Mouse (Mus musculus) left cerebral cortex, adult 18-20 months (tissue): ENCODE measurements around the gene Scaper. TPM values are rescaled to one million over a fixed set of nuclear protein-coding genes. Genes with fewer than 3 reads are reported as not detected.

Source experiments
- DNase-seq, 2 experiments: peaks; one replicate each; pipeline ENCODE4 v3.0.0; 2021 to 2022; ENCODE audit warnings: low spot score in 2 of 2, mixed read lengths in 1 of 2
- total RNA-seq, 2 experiments: library from RNA; stranded (reverse); gene quantifications; 2 replicates each; pipeline ENCODE4 v1.2.3; 2021

The Scaper gene
- total RNA-seq, 2 experiments from 2014 or later = 35.1 to 35.5 TPM

DNA sequence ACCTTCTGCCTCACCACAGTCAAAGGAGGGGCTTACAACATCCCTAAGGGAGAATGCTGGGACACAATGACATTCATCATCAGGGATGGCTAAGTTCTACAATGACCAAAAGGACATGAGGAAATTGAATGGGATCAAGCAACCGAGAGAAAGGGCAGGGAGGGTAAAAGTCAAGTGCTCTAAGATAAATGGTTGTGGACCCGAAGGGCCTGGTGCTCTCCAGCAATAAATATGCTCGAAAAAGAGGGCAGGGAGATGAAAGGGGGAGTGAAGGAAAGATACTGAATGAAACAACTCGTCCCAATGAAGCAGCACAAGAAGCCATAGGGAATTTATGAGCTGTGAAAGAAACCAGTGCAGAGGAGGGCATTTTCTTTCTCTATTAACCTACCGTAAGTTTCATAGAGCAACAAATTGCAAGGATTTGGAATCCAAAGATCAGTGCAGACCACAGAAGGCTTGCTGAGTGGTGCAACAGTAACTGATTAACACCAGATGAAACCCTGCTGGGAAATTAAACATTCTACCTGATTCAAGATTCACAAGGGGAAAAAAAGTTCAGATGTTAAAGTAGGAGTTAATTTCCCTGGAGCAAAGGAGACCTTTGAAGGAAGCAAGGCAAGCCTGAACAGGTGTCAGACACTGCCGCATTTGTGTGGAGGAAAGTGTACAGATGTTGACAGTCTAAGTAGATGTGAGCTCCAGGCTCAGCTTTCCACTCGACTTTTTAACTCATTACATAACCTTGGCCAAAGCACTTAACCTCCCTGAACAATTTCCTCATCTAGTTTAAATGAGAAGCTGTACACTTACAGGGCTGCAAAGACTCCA is 329.0 kb downstream of the Scaper start:
- DNase-seq = no peak

DNA sequence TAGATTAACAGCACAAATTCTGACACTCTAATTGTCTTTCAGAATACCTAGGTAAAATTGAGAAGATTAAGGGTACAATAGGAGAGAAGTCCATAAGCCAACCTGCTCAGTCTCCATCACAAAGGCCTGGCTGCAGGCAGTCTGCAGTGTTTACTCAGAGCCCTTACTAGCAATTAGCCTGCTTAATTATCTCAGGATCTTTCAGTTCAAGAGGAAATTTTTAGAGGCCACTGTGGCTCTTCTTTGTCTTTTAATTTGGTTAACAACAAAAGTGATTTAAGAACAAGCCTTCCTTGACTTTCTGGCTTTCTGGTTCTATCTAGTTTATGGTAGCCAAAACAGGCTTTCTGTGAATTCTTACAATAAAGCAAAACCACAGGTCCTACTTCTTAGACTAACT is 339.3 kb downstream of the Scaper start:
- DNase-seq = no peak

DNA sequence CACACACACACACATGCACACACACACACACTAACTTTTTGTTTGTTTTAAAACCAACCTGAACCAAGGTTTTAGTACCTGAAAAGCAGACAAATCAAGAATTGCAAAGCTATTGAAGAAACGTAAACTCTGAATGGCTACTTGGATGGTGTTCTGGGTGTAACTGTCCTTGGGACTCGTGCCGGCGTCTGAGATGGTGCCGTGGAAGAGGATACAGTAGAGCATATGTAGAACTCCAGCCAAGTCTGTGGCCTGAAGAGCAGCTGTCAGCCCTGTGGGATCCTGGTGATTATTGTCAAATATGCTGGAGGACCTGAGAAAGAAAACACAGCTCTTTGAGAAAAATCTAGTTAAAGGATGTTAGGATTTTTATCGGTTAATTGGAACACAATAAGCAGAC is 351.8 kb downstream of the Scaper start:
- DNase-seq = no peak

DNA sequence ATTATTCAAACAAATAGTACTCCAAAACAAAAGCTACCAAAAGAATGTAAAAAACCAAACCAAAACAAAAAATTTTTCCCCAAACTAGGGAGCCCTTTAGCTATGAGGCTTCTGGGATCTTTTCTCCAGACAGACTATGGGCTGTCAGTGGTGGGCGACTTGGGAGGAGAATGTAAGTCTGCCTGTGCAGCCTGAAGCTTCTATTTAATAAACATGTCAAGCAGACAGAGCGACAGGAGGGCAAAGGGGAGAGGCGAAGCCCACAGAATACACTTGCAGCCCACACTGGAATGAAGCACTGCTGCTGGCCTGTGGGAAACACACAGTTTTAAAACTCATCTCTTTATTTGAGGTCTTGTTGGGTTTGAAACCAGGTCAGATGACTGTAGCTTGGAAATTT is 356.5 kb downstream of the Scaper start:
- DNase-seq = no peak

DNA sequence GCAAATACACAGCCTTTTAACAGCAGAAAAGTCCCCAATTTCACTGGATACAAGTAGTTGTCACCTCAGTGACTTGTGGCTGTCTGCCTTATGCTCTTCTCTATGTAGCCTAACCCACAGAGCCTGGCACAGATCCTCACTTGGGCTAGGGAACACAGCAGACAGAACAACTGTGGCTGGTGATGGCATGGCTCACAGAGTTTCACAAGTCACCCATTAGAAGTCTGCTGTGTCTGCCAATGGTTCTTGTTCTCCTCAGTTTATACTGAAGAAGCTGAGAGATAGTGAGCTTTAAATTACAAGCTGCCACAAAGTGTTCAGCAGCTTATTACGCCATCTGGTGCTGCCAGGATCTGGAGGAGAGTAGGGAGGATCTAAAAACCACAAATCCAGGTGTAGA is 361.3 kb downstream of the Scaper start:
- no peak for DNase-seq

DNA sequence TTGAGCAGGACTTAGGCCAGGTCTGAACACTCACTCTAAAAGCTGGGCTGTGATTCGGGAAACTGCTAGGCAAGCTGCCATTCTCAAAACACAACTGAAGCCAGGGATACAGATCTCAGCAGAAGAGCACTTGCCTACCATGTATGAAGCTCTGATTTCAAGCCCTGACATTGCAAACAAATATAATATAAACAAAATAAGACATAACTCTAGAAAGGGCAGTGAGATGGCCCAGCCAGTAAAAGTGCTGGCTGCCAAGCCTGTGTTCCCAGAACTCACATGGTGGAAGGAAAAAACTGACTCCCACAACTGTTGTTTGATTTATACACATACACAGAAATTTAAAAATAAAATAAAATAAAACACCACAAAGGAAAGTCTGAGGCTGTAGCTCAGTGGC is 366.8 kb downstream of the Scaper start:
- DNase-seq = no peak

DNA sequence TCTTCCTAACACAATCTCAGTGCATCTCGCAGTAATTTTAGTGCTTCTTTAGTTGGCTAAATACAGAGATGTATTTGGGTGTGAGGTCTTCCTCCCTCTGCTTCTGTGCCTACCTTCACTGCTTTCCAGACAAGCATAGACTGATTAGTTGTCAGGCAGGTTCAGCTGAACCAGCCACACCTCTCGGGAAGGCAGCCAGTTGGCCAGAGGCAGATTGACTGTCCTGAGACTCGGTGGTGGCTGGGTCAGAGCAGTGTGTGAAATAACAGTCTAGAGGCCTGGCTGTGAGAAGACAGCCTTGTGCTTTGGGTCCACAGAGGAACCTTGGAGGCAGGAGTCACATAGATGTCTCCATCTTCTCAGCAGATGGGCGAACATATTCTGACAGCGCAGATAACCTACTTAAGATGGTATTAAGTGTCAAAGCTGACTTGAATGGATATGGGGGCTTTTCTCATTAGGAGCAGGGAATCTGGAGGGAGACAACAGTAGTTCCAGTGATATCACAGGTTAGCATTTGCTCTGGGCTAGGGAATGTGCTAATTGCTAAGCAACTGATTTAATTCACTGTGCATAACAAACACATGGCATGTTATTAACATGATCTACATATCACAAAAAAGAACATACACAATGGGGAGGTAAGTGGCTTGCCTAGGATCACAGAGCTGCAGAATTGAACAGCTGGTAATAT is 369.3 kb downstream of the Scaper start:
- DNase-seq = no peak

DNA sequence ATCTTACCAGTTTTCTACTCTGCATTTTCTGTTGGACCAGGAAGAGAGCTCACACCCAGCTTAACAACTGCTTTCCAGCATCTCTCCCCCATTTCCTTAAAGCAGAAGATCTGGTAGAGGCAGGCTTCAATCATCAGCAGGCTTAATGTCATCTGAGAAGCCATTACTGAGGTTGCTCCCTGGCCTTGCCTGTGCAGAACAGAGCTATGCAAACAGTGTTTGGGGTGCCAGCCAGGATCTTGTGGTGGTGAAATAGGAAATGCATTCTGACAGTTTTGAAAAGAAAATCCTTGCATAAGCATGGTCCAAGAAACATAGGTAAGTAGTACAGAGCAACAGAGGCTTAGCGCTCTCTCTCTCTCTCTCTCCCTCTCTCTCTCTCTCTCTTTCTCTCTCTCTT is 377.0 kb downstream of the Scaper start:
- DNase-seq = no peak

DNA sequence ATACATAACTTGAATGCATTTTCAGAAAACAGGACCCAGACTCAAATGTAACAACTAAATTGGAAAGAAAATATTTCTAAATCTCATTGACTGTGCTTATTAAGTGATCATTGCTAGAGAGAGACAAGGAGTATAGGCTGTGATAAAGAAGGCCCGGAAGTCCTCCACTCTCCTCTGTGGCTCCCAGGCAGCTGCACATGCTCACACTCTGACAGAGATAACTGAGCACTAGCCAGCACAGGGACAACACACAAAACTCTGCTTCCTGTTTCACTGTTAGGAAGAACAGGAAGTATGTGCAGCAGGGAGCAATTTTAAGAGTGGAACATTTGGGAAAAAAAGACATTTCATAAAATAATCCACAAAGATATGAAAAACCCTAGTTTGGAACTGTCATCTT is 382.9 kb downstream of the Scaper start:
- DNase-seq = no peak

DNA sequence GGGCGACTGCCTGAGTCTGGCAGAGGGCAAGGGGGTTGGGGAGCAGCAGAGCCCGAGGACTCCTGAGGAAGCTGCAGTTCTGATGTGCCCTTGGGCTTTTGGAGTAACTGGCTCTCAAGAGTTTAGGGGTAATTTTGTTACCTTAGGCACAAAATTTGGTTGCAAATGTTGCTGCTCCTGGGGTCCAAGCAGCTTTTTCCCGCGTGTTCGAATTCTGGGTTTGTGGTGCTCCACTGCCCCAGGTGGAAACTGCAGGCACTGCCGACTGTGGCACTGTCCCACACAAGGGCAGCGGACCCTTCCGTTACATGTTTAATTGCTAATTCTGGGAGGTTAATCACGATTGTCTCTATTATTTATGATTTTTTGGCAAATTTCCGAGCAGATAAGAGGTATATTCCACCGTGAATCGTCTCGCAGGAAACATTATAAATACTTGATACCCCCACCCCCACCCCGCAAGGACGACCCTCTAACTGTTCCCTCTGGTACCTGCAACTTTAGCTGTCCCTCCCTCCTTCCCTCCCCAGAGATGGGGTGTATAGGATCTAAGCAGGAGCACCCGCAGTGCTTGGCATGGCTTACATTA is 388.5 kb downstream of the Scaper start:
- no peak for DNase-seq

DNA sequence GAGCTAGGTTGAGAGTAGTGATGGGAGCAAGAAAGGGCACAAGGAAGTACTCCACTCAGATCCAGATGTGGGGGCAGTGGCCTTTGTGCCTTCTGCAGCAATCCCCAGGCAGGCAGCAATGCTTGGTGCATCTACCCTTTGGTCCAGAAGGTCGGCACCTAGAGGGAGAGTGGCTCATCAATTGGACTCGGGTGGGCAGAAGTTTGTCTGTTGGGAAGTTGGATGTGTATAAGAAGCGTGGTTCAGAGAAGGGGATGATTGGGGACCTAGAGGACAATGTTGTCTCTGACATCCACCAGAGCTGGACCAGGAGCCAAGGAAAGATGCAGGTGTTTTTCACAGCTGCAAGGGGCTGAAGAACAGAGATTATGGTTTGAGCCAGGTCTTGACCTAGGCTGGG is 389.0 kb downstream of the Scaper start:
- DNase-seq = no peak

DNA sequence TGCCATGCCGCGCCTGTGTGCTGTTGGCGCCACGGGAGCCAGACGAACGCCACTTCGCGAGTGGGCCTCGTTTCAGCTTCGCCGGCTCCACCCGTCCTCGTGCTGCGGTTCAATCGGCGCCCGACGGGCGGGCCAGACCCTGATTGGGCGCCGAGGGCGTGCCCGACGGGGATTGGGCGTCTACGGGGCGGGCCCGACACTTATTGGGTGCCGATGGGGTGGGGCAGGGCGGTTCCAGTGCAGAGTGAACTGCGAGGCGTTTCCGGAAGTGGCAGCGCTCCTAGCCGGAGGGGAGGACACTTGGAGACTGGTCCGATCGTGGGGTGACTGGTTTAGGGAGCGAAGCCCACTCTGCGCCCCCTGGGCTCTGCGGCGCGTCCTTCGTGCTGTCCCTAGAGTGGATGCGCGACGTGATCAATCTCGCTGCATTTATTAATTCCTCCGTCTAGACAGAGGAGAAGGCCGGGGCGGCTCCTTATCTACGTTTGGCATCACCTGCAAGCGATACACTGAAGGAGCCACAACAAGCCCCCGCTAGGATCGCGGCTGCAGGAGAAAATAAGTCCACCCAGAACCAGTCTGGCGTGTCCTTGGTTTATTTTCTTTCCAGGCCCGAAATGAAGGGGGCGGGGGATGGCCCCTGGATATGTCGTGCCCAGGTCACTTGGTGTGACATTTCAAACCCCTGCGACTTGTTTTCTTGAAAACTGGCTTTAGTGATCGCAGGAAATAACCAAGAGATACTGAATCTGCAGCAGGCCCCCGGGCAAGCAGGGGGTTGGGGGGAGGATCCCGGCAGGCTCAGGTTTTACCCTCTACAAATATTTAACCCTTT is 391.5 kb downstream of the Scaper start:
- peak in 1 of 2 experiments; percentile 3 for DNase-seq

DNA sequence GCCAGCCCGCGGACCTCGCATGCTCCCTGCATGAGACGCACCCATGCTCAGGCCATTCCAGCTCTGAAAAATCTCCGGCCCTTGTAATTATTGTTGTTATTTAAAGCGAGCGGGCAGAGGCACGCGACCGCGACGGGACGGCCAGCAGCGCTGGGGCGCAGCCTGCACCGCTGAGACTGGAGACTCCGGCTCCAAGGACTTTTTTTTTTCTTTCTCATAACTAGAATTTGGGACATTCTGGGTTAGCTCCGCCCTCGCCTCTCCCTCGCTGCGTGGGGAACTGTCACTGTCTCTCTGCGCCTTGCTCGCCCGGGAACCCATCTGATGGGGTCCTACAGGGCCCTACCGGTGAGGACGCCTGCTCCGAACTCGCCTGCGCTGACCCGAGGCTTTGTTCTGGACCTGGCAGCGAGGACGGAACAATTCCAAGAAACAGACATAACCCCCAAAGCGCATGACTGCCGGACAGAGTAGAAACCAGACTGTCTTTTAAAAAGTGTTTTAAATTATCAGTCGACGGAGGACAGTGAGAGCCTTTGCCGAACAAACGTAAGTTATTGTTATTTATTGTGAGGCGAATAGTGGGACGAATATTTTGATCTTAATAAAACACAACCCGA is 392.3 kb downstream of the Scaper start:
- DNase-seq = peak in 1 of 2 experiments; percentile 4

DNA sequence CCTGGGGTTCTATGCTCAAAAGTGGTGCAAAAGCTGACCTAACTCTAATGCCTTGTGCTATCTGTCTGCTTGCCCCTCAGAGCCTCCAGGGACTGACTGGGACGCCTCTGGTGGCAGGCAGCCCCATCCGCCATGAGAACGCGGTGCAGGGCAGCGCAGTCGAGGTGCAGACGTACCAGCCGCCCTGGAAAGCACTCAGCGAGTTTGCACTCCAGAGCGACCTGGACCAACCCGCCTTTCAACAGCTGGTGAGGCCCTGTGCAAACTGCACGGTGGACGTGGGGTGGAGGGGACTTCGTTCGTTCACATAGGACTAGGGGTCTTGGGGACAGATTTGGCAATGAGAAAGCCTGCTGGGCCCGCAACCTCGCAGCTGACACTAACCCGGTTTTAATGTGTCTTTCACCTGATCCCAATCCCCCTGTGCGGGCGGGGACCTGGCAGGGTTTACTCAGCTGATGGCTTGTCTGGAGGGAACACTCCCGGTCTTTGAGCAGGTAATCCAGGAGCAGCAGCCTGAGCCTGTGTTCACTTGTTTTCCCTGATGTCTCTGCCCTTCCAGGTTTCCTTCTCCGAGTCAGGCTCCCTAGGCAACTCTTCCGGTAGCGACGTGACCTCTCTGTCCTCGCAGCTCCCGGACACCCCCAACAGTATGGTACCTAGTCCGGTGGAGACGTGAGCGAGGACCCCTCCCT is 392.9 kb downstream of the Scaper start:
- DNase-seq = peak in 1 of 2 experiments; percentile 8

DNA sequence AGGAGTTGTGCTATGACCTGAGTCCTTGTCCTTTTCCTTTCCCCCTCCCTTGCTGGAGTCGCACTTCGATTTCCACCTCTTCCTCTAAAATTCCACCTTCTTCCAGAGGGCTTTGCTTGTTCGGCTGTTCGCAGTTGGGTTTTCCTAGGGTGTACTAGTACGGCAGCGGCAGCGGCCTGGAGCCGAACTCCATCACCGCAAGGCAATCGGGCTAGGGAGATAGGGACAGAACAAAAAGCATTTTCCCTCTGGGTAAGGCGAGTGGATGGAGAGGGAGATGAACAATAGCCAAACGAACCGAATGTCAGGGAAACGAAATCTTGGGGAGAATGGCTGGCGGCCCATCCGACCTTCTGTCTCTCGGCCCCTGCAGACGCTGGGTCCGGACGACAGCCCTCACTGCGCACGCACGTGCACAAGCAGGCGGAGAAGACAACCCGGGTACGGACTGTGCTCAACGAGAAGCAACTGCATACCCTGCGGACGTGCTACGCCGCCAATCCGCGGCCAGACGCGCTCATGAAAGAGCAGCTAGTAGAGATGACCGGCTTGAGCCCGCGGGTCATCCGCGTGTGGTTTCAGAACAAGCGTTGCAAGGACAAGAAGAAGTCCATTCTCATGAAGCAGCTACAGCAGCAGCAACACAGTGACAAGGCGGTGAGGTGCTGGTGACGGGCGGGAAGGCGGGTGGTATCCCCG is 394.1 kb downstream of the Scaper start:
- peak; percentile 5 to 18 for DNase-seq

DNA sequence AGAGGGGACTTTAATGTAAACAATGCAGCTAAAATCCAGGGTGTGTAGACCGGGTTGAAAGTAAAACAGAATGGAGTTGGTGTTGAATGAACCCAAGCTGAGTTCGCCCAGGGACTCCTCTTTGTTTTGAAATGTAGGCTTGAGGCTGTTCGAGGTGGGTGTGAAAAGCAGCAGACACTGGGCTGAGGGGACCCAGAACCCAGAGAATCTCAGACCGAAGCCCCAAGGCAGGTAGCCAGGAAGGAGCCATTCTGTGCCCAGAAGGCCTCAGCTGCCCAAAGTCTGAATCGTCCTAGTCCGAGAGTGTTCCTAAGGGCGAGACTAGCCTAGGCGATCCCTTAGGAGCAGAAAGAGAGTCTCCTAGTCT is 394.6 kb downstream of the Scaper start:
- DNase-seq = peak in 1 of 2 experiments; percentile 12

DNA sequence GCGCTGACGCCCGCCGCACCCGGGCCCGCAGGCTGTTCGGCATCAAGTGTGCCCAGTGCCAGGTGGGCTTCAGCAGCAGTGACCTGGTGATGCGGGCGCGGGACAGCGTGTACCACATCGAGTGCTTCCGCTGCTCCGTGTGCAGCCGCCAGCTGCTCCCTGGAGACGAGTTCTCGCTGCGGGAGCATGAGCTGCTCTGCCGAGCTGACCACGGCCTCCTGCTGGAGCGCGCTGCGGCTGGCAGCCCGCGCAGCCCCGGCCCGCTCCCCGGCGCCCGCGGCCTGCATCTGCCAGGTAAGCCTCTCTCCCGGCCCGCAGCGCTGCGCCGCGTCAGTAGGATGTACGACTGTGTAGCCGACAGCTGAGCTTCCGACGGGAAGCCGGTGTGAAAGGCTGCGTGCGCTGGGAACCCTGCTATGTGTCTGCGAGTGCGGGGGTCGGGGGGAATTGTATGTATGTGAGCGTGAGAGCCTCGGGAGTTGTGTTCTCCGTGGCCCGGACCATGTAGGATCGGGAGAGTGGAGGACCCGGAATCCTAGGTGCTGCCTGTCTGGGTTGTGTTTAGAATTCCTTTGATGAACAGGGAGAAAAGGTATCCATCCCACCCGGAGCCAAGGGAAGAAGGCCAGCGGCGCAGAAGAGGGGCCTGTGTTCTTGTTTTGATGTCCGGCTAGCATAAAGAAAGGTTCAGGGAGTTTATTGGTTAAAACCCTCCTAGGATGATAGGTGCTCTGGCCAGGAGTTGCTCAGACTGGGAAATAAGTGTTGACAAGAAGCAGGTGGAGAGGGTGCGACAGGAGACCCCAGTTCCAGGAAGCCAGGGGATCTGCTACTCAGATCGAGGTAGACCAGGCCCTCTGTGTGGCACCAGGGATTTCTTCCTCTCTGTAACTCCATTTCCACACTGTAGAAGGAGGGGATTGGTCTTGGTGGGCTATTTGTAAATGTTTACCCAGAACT is 395.3 kb downstream of the Scaper start:
- peak in 1 of 2 experiments; percentile 3 for DNase-seq

DNA sequence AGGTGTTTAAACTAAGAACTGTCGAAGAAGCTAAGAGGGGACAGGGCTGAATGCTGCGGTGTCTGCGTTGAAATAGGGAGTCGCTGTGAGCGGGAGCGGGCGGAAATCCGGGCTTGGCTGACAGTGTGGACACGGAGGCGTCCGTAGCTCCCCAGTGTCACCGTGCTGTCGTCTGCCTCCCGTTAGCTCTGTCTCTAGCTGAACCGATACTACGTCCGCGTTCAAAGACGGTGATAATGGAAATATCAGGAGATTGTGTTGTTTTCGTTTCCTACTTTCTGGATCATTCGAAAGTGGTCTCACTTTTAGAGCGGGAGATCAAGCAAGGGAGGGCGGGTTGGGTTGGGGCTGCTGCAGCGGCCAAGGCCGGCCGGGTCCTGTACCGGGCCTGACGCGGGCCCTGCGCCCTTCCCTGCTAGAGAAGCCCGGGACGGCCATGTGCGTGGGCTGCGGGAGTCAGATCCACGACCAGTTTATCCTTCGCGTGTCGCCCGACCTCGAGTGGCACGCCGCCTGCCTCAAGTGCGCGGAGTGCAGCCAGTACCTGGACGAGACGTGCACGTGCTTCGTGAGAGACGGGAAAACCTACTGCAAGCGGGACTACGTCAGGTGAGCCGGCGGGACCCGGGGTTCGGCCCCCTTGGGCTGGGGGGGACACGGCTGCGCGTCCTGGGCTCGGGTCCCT is 396.1 kb downstream of the Scaper start:
- peak in 1 of 2 experiments; percentile 18 for DNase-seq
